Mouse (Mus musculus): ENCODE data around the gene Vsx2.

DNA sequence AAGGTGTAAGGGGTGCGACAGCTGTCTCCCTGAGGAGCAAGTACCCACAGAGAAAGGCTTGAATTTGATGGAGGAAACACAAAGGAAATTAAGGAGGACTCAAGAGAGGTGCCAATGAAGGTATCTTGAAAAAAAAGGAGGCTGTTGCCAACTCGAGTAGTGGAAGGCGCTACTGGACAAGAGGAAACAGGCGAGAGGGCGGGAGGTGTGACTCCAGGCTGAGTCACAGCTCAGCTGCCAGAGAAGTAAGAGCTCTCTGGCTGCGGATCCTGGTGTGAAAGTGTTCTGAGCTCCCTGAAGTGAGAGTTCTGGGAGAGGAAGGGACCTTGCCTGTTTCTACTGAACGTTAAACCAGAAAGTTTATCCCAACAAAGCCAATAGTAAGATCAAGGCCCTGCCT is 45.0 kb downstream of the Vsx2 start:
- TF ChIP-seq CTCF (conservative IDR thresholded peaks at IDR 0.05; ENCODE audit: insufficient read depth, insufficient read length, low read depth, low read length) (no peak), POLR2A (IDR thresholded peaks at IDR 0.05; ENCODE audit: low read depth, low read length) (no peak)

All from kidney, adult 2 months (tissue).